Mouse (Mus musculus) testis, postnatal 10 days (tissue): ENCODE results near the gene Mcat.

Source experiments
- DNase-seq: peaks from one replicate; pipeline ENCODE4 v3.0.0; 2021; ENCODE audit warnings: low spot score

The Mcat gene

GRCm38 (mm10) chr15:83563327-83563856 is at the start of gene Mcat, which contains the start of gene Tspo:
Mcat (minus strand) TSS chr15:83563787.
Tspo (plus strand) TSS chr15:83563592.
- peak; percentile 77 for DNase-seq

GRCm38 (mm10) chr15:83607115-83607802 is 43.7 kb upstream of the Mcat start:
- DNase-seq, result peak; percentile 85

GRCm38 (mm10) chr15:83606700-83607099 is 43.1 kb upstream of the Mcat start:
- DNase-seq, result no peak

DNA sequence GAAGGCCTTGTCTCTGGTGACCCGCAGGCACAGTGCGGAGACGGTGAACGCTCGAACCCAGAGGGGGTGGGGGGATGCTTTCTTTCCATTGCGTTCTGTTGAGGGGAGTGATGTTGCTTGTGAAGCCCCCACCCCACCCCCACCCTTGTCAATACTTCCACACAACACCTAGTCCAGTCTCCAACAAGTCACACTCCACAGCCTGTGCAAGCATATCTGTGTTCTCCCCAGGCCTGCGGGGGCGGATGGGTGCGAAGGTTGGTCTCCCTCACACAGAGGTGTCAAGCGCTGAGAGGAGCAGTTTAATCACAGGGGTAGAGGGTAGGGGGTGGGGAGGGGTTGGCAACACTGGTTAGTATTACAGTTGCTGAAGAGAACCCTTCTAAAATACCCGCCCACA is 42.6 kb upstream of the Mcat start:
- no peak for DNase-seq

- DNase-seq, result no peak
Observed at GRCm38 (mm10) chr15:83603426-83603825, 39.8 kb upstream of the Mcat start.

DNA sequence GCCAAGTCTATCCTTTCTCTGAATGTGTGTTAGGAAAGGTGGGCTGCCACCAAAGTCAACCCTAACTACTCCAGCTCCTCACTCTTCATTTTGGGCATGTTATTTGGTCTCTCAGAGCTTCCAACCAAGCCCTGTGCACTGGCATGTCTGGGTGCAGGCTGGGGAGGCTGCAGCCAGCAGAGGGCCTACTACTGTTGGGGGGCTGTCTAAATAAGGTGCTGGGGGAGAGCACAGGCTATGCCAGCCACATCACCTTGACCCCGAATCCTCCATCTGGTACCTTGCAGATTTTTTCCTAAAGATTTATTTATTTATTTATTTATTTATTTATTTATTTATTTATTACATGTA is 39.4 kb upstream of the Mcat start:
- DNase-seq, result no peak

DNA sequence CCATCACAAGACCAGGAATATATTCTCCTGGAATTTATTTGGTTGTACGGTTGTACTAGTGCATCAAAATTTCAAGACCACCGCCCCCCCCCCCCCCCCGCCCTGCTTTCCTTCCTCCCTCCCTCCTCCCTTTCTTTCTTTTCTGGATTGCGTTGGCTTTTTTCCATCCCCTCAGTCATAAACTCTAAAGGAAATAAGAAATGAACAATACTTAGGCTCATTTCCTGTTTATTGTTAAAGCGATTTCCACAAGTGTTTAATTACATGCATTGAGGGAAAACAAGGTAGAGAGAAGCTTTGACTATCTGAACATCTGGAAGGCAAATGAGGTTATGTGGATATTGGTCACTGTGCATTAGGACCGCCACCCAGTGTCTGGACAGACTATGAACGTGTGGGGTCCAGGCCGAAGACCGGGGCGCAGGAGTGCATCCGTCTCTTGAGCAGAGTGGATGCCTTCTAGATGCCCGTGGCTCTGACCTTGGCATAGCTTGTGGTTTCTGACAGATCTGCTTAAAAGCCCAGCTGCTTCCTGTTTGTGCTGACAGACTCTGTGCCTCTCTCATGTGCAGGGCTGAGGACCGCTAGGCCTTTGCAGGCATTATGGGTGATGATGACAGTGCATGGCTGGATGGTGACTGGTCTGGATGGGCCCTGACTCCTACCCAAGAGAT is 38.9 kb upstream of the Mcat start:
- DNase-seq, result no peak

- DNase-seq, result no peak
Observed at GRCm38 (mm10) chr15:83601185-83601584, 37.6 kb upstream of the Mcat start.

DNA sequence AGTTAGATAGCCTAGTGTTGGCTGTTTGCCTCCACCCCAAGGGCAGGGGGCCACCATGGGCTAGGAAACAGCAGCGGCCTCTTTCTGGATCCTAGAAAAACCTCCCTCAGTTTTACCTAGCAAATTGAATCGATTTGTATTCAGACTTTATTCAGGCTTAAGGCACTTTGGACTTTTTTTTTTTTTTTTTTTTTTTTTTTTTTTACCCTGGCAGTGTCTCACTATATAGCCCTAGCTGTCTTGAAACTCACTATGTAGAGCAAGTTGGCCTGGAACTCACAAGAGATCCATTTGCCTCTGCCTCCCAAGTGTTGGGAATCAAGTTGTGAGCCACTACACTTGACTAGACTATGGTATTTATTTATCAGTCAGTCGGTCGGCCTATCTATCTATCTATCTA is 33.2 kb upstream of the Mcat start:
- DNase-seq, result no peak

DNA sequence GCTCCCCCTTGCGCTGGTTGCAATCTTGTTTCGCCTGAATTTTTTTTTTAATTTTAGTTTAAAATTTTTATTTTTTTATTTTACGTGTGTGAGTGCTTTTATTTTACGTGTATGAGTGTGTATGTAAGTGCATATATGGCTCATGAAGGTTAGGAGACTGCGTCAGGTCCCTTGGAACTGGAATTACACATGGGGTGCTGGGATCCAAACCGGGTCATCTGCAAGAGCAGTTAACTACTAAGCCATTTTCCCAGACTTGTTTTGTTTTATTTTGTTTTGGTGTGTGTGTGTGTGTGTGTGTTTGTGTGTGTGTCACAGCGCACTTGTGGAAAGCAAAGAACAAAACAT is 31.8 kb upstream of the Mcat start:
- no peak for DNase-seq

GRCm38 (mm10) chr15:83594513-83595363 is 31.2 kb upstream of the Mcat start, which contains the start of gene Ttll12:
Ttll12 (minus strand) TSS chr15:83595157.
- DNase-seq, result peak; percentile 98

GRCm38 (mm10) chr15:83593702-83594512 is 30.3 kb upstream of the Mcat start:
- DNase-seq, result no peak

DNA sequence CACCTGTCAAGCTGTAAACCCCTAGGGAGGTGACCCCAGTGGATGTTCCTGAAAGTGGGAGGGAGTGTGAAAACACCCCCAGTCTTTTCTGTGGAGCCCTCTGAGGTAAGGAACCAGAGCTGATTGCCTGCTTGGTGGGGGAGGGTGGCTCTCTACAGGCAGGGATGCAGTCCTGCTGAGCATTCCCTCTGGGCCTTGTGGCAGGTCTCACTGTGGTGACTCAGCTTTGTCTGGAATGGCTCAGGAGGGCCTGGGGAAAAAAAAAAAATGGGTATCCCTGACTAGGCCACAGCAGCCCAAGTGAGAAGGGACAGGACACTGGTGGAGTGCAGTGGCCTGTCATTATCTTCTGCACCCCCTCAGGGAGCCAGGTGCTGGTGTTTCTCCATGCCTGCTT is 29.6 kb upstream of the Mcat start:
- no peak for DNase-seq

GRCm38 (mm10) chr15:83592260-83593188 is 28.9 kb upstream of the Mcat start:
- no peak for DNase-seq

GRCm38 (mm10) chr15:83591758-83592157 is 28.2 kb upstream of the Mcat start:
- no peak for DNase-seq

DNA sequence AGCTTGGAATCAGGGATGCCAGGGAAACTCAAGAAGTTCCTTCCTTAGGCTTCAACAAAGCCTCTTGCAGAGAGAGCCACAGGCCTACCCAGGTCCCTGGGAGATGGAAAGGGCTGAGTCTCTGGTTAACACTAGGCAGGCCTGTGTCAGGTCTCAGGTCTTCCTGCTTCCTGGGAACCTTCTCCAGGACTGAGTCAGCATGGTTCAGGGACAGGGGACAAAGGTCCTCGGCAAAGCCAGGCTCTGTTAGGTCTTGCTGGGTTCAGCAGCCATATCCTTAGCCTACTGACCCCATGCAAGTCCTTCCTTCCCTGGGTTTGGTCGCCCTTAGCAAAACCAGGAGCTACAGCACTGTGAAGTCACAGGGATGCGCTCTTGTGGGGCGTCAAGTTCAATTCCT is 27.3 kb upstream of the Mcat start:
- no peak for DNase-seq

DNA sequence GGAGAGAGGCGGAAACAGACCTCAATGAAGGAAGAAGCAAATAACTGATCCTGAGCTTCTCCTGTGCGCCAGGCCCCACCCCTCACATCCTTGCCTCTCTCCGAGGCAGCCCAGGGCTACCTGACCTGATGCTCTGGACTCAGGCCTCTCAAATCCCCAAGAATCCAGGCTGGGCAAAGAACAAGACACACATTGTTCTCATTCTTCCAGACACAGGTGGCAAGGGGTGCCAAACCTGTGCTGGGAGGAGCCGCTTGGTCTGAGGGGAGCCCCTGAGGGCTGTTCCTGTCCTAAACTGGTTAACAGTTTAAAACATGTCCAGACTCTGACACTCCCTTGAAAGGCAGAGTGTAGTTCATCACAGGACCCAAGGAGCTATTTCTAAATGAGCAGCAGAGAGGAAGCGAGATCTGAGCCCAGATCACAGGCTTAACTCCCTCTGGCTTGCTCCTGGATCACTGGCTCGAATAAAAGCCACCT is 21.2 kb upstream of the Mcat start:
- DNase-seq, result no peak

GRCm38 (mm10) chr15:83583419-83584156 is 20.0 kb upstream of the Mcat start:
- DNase-seq, result no peak

- no peak for DNase-seq
Observed at GRCm38 (mm10) chr15:83582931-83583330, 19.3 kb upstream of the Mcat start.

GRCm38 (mm10) chr15:83576651-83577050 is 13.1 kb upstream of the Mcat start:
- DNase-seq, result no peak
